Mouse (Mus musculus) heart, postnatal 0 days (tissue): ENCODE measurements around the gene Srm. TPM values are rescaled to one million over a fixed set of nuclear protein-coding genes. Genes with fewer than 3 reads are reported as not detected.

Source experiments
- ATAC-seq: fragments of 200-750 bp; cut with Nextera tagmentation; 2 replicates; pipeline ENCODE4 v1.8.0; 2017; ENCODE audit warnings: low read depth, moderate number of reproducible peaks, moderate library complexity; ENCODE audit not compliant: insufficient read depth
- DNase-seq: peaks from one replicate; pipeline ENCODE4 v3.0.0-alpha.2; 2016; ENCODE audit warnings: low spot score
- H3K27ac ChIP-seq: fragments of 300-500 bp; sonication (generic); 2 replicates; pipeline ENCODE4 v1.5.1; 2014; ENCODE audit warnings: low read depth, mild to moderate bottlenecking
- H3K27me3 ChIP-seq: fragments of 300-500 bp; sonication (generic); 2 replicates; pipeline ENCODE4 v1.6.1; 2014; ENCODE audit warnings: low read length, mixed read lengths; ENCODE audit not compliant: control insufficient read depth, insufficient read depth
- H3K36me3 ChIP-seq: fragments of 300-500 bp; sonication (generic); replicated peaks from 2 replicates; pipeline ENCODE4 v1.6.1; 2014; ENCODE audit warnings: low read length, mixed read lengths; ENCODE audit not compliant: control insufficient read depth, insufficient read depth
- H3K4me1 ChIP-seq: fragments of 300-500 bp; sonication (generic); 2 replicates; pipeline ENCODE4 v1.6.1; 2014; ENCODE audit warnings: antibody characterized with exemption; ENCODE audit not compliant: control insufficient read depth, insufficient read depth
- H3K4me2 ChIP-seq: fragments of 300-500 bp; sonication (generic); 2 replicates; pipeline ENCODE4 v1.6.1; 2014; ENCODE audit warnings: low read depth, mild to moderate bottlenecking, low read length, moderate library complexity
- H3K4me3 ChIP-seq: fragments of 300-500 bp; sonication (generic); 2 replicates; pipeline ENCODE4 v1.5.1; 2014; ENCODE audit warnings: low read depth, low read length
- H3K9ac ChIP-seq: fragments of 300-500 bp; sonication (generic); replicated peaks from 2 replicates; pipeline ENCODE4 v1.6.1; 2014; ENCODE audit warnings: low read depth, low read length, mixed read lengths
- H3K9me3 ChIP-seq: fragments of 300-500 bp; sonication (generic); replicated peaks from 2 replicates; pipeline ENCODE4 v1.6.1; 2016; ENCODE audit warnings: low read length; ENCODE audit not compliant: control insufficient read depth
- CTCF ChIP-seq: IDR thresholded peaks from 2 replicates; pipeline ENCODE4 v1.5.1; 2016; ENCODE audit warnings: antibody characterized with exemption, control low read depth, low read depth
- EP300 ChIP-seq: IDR thresholded peaks from 2 replicates; pipeline ENCODE4 v1.6.1; 2016; ENCODE audit warnings: antibody characterized with exemption, low read depth
- WGBS: fragments of 180-500 bp; shearing (Covaris S2); extraction: QIAGEN DNeasy Blood & Tissue Kit; methylation state at CpG from one replicate; pipeline ENCODE4 v1.1.7; 2014; 5-methylcytosine and 5-hydroxymethylcytosine counted together
- polyA plus RNA-seq: library from polyadenylated mRNA; unstranded; fragments of >200 nt; fragmentation: Nextera tagmentation; extraction: Ambion mirVana; gene quantifications from 2 replicates; pipeline ENCODE4 v1.2.1, GENCODE M21; 2015
- total RNA-seq: library from RNA; depleted of rRNA; stranded (reverse); fragments of >200 nt; gene quantifications from 2 replicates; pipeline ENCODE4 v1.2.3, GENCODE M21; 2014; ENCODE audit warnings: low replicate concordance

Srm gene
- total and polyA plus RNA-seq, 2 experiments from 2014 or later = 15.0 to 51.4 TPM

- Histone ChIP-seq H3K4me3 (no peak overlapping the region), H3K27me3 (no peaks in the 10 kb centered on the region), H3K4me1 (no peaks in the 10 kb centered on the region), H3K4me2 (no peak overlapping the region), H3K27ac (no peak overlapping the region), H3K9me3 (no peaks in the 10 kb centered on the region), H3K36me3 (peaks cover 2% of the 10 kb centered on the region; the same call in 1 of the 2 replicates), H3K9ac (no peak overlapping the region)
- ATAC-seq (no peak), DNase-seq (no peak)
- WGBS = 54% methylated on average over 4 of the region's 4 CpGs
- TF ChIP-seq EP300 (no peak), CTCF (no peak)
Measured at GRCm38 (mm10) chr4:148601871-148602270, 10.6 kb downstream of the Srm start.

GRCm38 (mm10) chr4:148602357-148603120, 11.2 kb downstream of the Srm start, which contains the start of gene Masp2:
Masp2 (plus strand) TSS chr4:148602554.
- Histone ChIP-seq H3K27ac (no peak within 1 kb of the TSS), H3K4me1 (no peaks in the 10 kb centered on the region), H3K9ac (no peak within 1 kb of the TSS), H3K27me3 (no peaks in the 10 kb centered on the region), H3K9me3 (no peaks in the 10 kb centered on the region), H3K4me2 (no peak within 1 kb of the TSS), H3K36me3 (no peaks in the 10 kb centered on the region), H3K4me3 (no peak within 1 kb of the TSS)
- ATAC-seq (no peak), DNase-seq (no peak)
- TF ChIP-seq EP300 (no peak), CTCF (no peak)
- WGBS = 81% methylated on average over 14 of the region's 14 CpGs

GRCm38 (mm10) chr4:148603376-148604139, 12.3 kb downstream of the Srm start:
- Histone ChIP-seq H3K9me3 (no peaks in the 10 kb centered on the region), H3K4me1 (0 out of 2 replicates have a peak, but pooled peaks cover 4% of the 10 kb centered on the region), H3K4me2 (no peak overlapping the region), H3K27me3 (no peaks in the 10 kb centered on the region), H3K36me3 (no peaks in the 10 kb centered on the region), H3K27ac (no peak overlapping the region), H3K9ac (no peak overlapping the region), H3K4me3 (no peak overlapping the region)
- ATAC-seq (no peak), DNase-seq (no peak)
- 74% methylated on average over 10 of the region's 10 CpGs for WGBS
- TF ChIP-seq CTCF = no peak
- no peak for TF ChIP-seq EP300

GRCm38 (mm10) chr4:148604141-148604540, 12.8 kb downstream of the Srm start:
- Histone ChIP-seq H3K27ac (no peak overlapping the region), H3K9ac (no peak overlapping the region), H3K4me1 (0 out of 2 replicates have a peak, but pooled peaks cover 7% of the 10 kb centered on the region), H3K4me2 (no peak overlapping the region), H3K4me3 (no peak overlapping the region), H3K27me3 (no peaks in the 10 kb centered on the region), H3K9me3 (no peaks in the 10 kb centered on the region), H3K36me3 (no peaks in the 10 kb centered on the region)
- no peak for ATAC-seq
- DNase-seq = no peak
- 72% methylated on average over 7 of the region's 7 CpGs for WGBS
- TF ChIP-seq CTCF (no peak), EP300 (no peak)

GRCm38 (mm10) chr4:148604541-148605165, 13.3 kb downstream of the Srm start:
- WGBS = 91% methylated on average over 3 of the region's 3 CpGs
- Histone ChIP-seq H3K9me3 (no peaks in the 10 kb centered on the region), H3K36me3 (no peaks in the 10 kb centered on the region), H3K27ac (no peak overlapping the region), H3K27me3 (no peaks in the 10 kb centered on the region), H3K4me2 (no peak overlapping the region), H3K4me3 (no peak overlapping the region), H3K4me1 (0 out of 2 replicates have a peak, but pooled peaks cover 7% of the 10 kb centered on the region), H3K9ac (no peak overlapping the region)
- peak; percentile 27; the same call in 1 of the 2 replicates for ATAC-seq
- no peak for DNase-seq
- TF ChIP-seq EP300 (no peak), CTCF (peak; percentile 61)
